Mouse (Mus musculus): Measurements from ENCODE around the gene Crisp2.
"Not testable (repeated sequence)": the region's sequence is repeated elsewhere in the genome, so short reads cannot be mapped to it uniquely, and the experiment has no call there.

Gene Crisp2

GRCm38 (mm10) chr17:40806953-40807572, at the start of gene Crisp2:
TSS of gene Crisp2 (minus strand) at chr17:40807003.
- DNase-seq, result no peak

GRCm38 (mm10) chr17:40855065-40855464, 48.3 kb upstream of the Crisp2 start:
- DNase-seq, result no peak

GRCm38 (mm10) chr17:40837308-40837707, 30.5 kb upstream of the Crisp2 start:
- DNase-seq, result no peak

GRCm38 (mm10) chr17:40831870-40832269, 25.1 kb upstream of the Crisp2 start:
- DNase-seq, result no peak

- DNase-seq, result no peak
These were observed 17.7 kb upstream of the Crisp2 start for GRCm38 (mm10) chr17:40824549-40824948.

- DNase-seq, result no peak
These were observed 17.0 kb upstream of the Crisp2 start for GRCm38 (mm10) chr17:40823817-40824216.

- DNase-seq, result no peak
These were observed 14.7 kb upstream of the Crisp2 start for GRCm38 (mm10) chr17:40821477-40821876.

- no peak for DNase-seq
These were observed 10.6 kb upstream of the Crisp2 start for GRCm38 (mm10) chr17:40817340-40817943.

GRCm38 (mm10) chr17:40812259-40812658, 5.5 kb upstream of the Crisp2 start:
- DNase-seq, result no peak

GRCm38 (mm10) chr17:40811560-40811959, 4.8 kb upstream of the Crisp2 start:
- DNase-seq, result no peak

- no peak for DNase-seq
These were observed 4.1 kb upstream of the Crisp2 start, which contains the start of gene Rhag for GRCm38 (mm10) chr17:40810934-40811333. TSS of gene Rhag (plus strand) at chr17:40811126.

- no peak for DNase-seq
These were observed 1.3 kb upstream of the Crisp2 start for GRCm38 (mm10) chr17:40808071-40808470.

- no peak for DNase-seq
These were observed 253 bp downstream of the Crisp2 start for GRCm38 (mm10) chr17:40806550-40806949.

GRCm38 (mm10) chr17:40802707-40803340, 4.0 kb downstream of the Crisp2 start:
- DNase-seq, result no peak

- DNase-seq, result peak; percentile 1
These were observed 12.6 kb downstream of the Crisp2 start for GRCm38 (mm10) chr17:40793921-40794854.

- DNase-seq, result no peak
These were observed 16.9 kb downstream of the Crisp2 start for GRCm38 (mm10) chr17:40789877-40790276.

GRCm38 (mm10) chr17:40767120-40767519, 39.7 kb downstream of the Crisp2 start:
- DNase-seq, result no peak

GRCm38 (mm10) chr17:40763662-40764061, 43.1 kb downstream of the Crisp2 start:
- no peak for DNase-seq

GRCm38 (mm10) chr17:40731724-40732123, 75.1 kb downstream of the Crisp2 start:
- no peak for DNase-seq

- no peak for DNase-seq
These were observed 75.5 kb downstream of the Crisp2 start for GRCm38 (mm10) chr17:40731296-40731695.

- DNase-seq, result no peak
These were observed 80.0 kb downstream of the Crisp2 start, which contains the start of gene Esp1 for GRCm38 (mm10) chr17:40726820-40727219. TSS of gene Esp1 (plus strand) at chr17:40727120.

- not testable (repeated sequence) for DNase-seq
These were observed 89.7 kb downstream of the Crisp2 start for GRCm38 (mm10) chr17:40717055-40717454.

GRCm38 (mm10) chr17:40716273-40716672, 90.5 kb downstream of the Crisp2 start:
- DNase-seq, result no peak

All from right cerebral cortex, adult 18-20 months (tissue).